Mouse (Mus musculus) myocyte (in vitro differentiated cells): ENCODE measurements around the gene Jmjd6.

Experiments
- MAX ChIP-seq: IDR thresholded peaks from one replicate; pipeline ENCODE4 v1.6.1; 2011; ENCODE audit warnings: low read depth, mild to moderate bottlenecking, control low read depth
- MYOG ChIP-seq, 3 experiments: IDR thresholded peaks; one replicate each; pipeline ENCODE4 v1.6.1; 2011; ENCODE audit warnings: control low read depth in 2 of 3, low read depth in 2 of 3, mild to moderate bottlenecking in 2 of 3; ENCODE audit not compliant: insufficient read length in 2 of 3, control insufficient read depth in 1 of 3, insufficient read depth in 1 of 3
- POLR2A ChIP-seq: IDR thresholded peaks from one replicate; pipeline ENCODE4 v1.6.1; 2011; ENCODE audit warnings: low read depth, mild to moderate bottlenecking, control low read depth, moderate library complexity; ENCODE audit not compliant: insufficient read length
- POLR2AphosphoS2 ChIP-seq: IDR thresholded peaks from one replicate; pipeline ENCODE4 v1.6.1; 2011; ENCODE audit warnings: low read depth, control low read depth; ENCODE audit not compliant: insufficient read length
- REST ChIP-seq: IDR thresholded peaks from one replicate; pipeline ENCODE4 v1.6.1; 2011; ENCODE audit warnings: mild to moderate bottlenecking, control low read depth, moderate library complexity; ENCODE audit not compliant: insufficient read depth, insufficient read length
- TCF12 ChIP-seq: IDR thresholded peaks from one replicate; pipeline ENCODE4 v1.6.1; 2011; ENCODE audit warnings: mild to moderate bottlenecking, control low read depth; ENCODE audit not compliant: poor library complexity, insufficient read depth, severe bottlenecking
- USF1 ChIP-seq: IDR thresholded peaks from one replicate; pipeline ENCODE4 v1.6.1; 2011; ENCODE audit warnings: low read depth, mild to moderate bottlenecking, control low read depth, moderate library complexity

- no peak for TF ChIP-seq MYOG (IDR thresholded peaks at IDR 0.05; ENCODE audit: control insufficient read depth in 1 of 3, insufficient read depth in 1 of 3, insufficient read length in 2 of 3, low read depth in 2 of 3)
- no peak for TF ChIP-seq REST
- TF ChIP-seq POLR2A, result no peak
- no peak for TF ChIP-seq MAX
- TF ChIP-seq USF1, result no peak
- no peak for TF ChIP-seq POLR2AphosphoS2
- no peak for TF ChIP-seq TCF12
These were observed 35.7 kb downstream of the Jmjd6 start for GRCm38 (mm10) chr11:116807526-116807925.
